Comparison of ENCODE assay signal across 16 mouse cellular contexts in genomic region chr7:113737790-113738362, GRCm38 (mm10). TPM values are rescaled to one million over a fixed set of nuclear protein-coding genes. Genes with fewer than 3 reads are reported as not detected.
DNase-seq lines count a peak whose midpoint lies in the region; ATAC-seq lines count a peak whose summit lies in the region.
"Had no signal": no experiment of that assay in that cellular context is flagged by ENCODE, and none has a peak within 500 bp of the region (broad histone marks: within the 10 kb centered on the region; RNA-seq: fewer than 3 reads in every experiment).

No protein-coding gene starts in this region.

- ATAC-seq in forebrain, embryonic 16.5 days: peak; percentile 52; the same call in 1 of the 2 replicates
- ATAC-seq in forebrain, embryonic 11.5 days (replicated peaks; ENCODE audit: low FRiP score): no peak
- no peak for ATAC-seq in heart, embryonic 16.5 days (replicated peaks; ENCODE audit: extremely low read depth, insufficient read depth, low FRiP score)
- ATAC-seq: inflammation-experienced regulatory T-cells, adult 6 months had no signal

- H3K27ac ChIP-seq in forebrain, embryonic 16.5 days (ENCODE audit: low read length): no peak overlapping the region
- no peak overlapping the region for H3K27ac ChIP-seq in forebrain, embryonic 11.5 days (ENCODE audit: low read depth, low read length)
- no peak overlapping the region for H3K27ac ChIP-seq in heart, embryonic 16.5 days (ENCODE audit: low read length)
- H3K27ac ChIP-seq: forebrain, embryonic 10.5 days; limb, embryonic 12.5 days had no signal

- intact Hi-C loops in heart, postnatal 14 days (cut with DNase I): no loop called here

- H3K4me2 ChIP-seq in forebrain, embryonic 16.5 days (ENCODE audit: low read length): no peak overlapping the region
- no peak overlapping the region for H3K4me2 ChIP-seq in forebrain, embryonic 11.5 days (ENCODE audit: low read depth, low read length, severe bottlenecking)
- peak overlapping the region; percentile 48 for H3K4me2 ChIP-seq in heart, embryonic 16.5 days (ENCODE audit: low read depth, low read length)
- H3K4me2 ChIP-seq: limb, embryonic 12.5 days; lung, embryonic 14.5 days; midbrain, embryonic 11.5 days had no signal

- 0 out of 2 replicates have a peak, but pooled peaks cover 2% of the 10 kb centered on the region for H3K4me1 ChIP-seq in forebrain, embryonic 16.5 days (replicated peaks; ENCODE audit: control insufficient read depth, insufficient read depth, low read length)
- H3K4me1 ChIP-seq in forebrain, embryonic 11.5 days (replicated peaks; ENCODE audit: control insufficient read depth, insufficient read depth, low read length): no peaks in the 10 kb centered on the region
- H3K4me1 ChIP-seq in heart, embryonic 16.5 days (ENCODE audit: control insufficient read depth, insufficient read depth, low read length): no peaks in the 10 kb centered on the region
- H3K4me1 ChIP-seq: limb, embryonic 12.5 days had no signal

- no peak overlapping the region for H3K9ac ChIP-seq in forebrain, embryonic 16.5 days (replicated peaks; ENCODE audit: low read depth, low read length)
- no peak overlapping the region for H3K9ac ChIP-seq in forebrain, embryonic 11.5 days (ENCODE audit: low read length)
- H3K9ac ChIP-seq in heart, embryonic 16.5 days (ENCODE audit: low read length): peak overlapping the region; percentile 26; the same call in 1 of the 2 replicates
- H3K9ac ChIP-seq: limb, embryonic 12.5 days; lung, embryonic 14.5 days had no signal

- no peaks in the 10 kb centered on the region for H3K9me3 ChIP-seq in forebrain, embryonic 16.5 days (ENCODE audit: control insufficient read depth, low read length)
- peaks cover 2% of the 10 kb centered on the region; the same call in 1 of the 2 replicates for H3K9me3 ChIP-seq in forebrain, embryonic 11.5 days (ENCODE audit: control insufficient read depth, low read length)
- H3K9me3 ChIP-seq in heart, embryonic 16.5 days (replicated peaks; ENCODE audit: control insufficient read depth, low read length): peaks cover 3% of the 10 kb centered on the region
- H3K9me3 ChIP-seq: forebrain, embryonic 10.5 days; limb, embryonic 12.5 days had no signal

- no peak for DNase-seq in forebrain, embryonic 11.5 days (ENCODE audit: low spot score)
- DNase-seq in heart, postnatal 14 days: no peak
- DNase-seq in 3T3-L1 (ENCODE audit: low read depth, low spot score): peak; percentile 23
- peak; percentile 13 for DNase-seq in gonadal fat pad, adult 2 months (ENCODE audit: low read depth)
- DNase-seq in T-cell, adult 2 months (ENCODE audit: low spot score): no peak
- no peak for DNase-seq in urinary bladder, postnatal 25 days (ENCODE audit: low spot score)
- DNase-seq: adrenal gland, adult 8-10 months; cerebellum, adult 8-10 months; lung, embryonic 14.5 days had no signal

- WGBS in forebrain, embryonic 16.5 days: 78% methylated on average over 9 of the region's 9 CpGs
- WGBS in forebrain, embryonic 11.5 days: 93% methylated on average over 9 of the region's 9 CpGs
- WGBS in heart, embryonic 16.5 days: 56% methylated on average over 9 of the region's 9 CpGs

- H3K27me3 ChIP-seq in forebrain, embryonic 16.5 days (replicated peaks; ENCODE audit: control insufficient read depth, insufficient read depth, low read length): no peaks in the 10 kb centered on the region
- no peaks in the 10 kb centered on the region for H3K27me3 ChIP-seq in forebrain, embryonic 11.5 days (ENCODE audit: control insufficient read depth, insufficient read depth, low read length)
- no peaks in the 10 kb centered on the region for H3K27me3 ChIP-seq in heart, embryonic 16.5 days (ENCODE audit: control insufficient read depth, insufficient read depth, low read length)
- H3K27me3 ChIP-seq: limb, embryonic 12.5 days had no signal

- no peaks in the 10 kb centered on the region for H3K36me3 ChIP-seq in forebrain, embryonic 16.5 days (ENCODE audit: control insufficient read depth, insufficient read depth)
- H3K36me3 ChIP-seq in forebrain, embryonic 11.5 days (ENCODE audit: control insufficient read depth, insufficient read depth, low read length): no peaks in the 10 kb centered on the region
- H3K36me3 ChIP-seq in heart, embryonic 16.5 days (ENCODE audit: control insufficient read depth, insufficient read depth): no peaks in the 10 kb centered on the region; the same call in 1 of the 2 replicates
- H3K36me3 ChIP-seq: forebrain, embryonic 10.5 days; limb, embryonic 12.5 days had no signal

- no peak overlapping the region for H3K4me3 ChIP-seq in forebrain, embryonic 16.5 days (replicated peaks; ENCODE audit: low read length)
- no peak overlapping the region for H3K4me3 ChIP-seq in forebrain, embryonic 11.5 days (ENCODE audit: low read depth, low read length)
- H3K4me3 ChIP-seq in heart, embryonic 16.5 days (ENCODE audit: low read length): peak overlapping the region; percentile 34
- H3K4me3 ChIP-seq: forebrain, embryonic 10.5 days; limb, embryonic 12.5 days had no signal

RNA-seq across cellular contexts. Expression of gene Spon1, which starts 27.9 kb away (rescaled TPM):
- 13.6 and 19.3 TPM in 2 replicates for polyA plus RNA-seq in forebrain, embryonic 16.5 days (2015; fragmentation: Nextera tagmentation; extraction: Ambion mirVana)
- polyA plus RNA-seq in forebrain, embryonic 11.5 days (2014; fragmentation: Nextera tagmentation; extraction: Ambion mirVana): 9.0 and 9.7 TPM in 2 replicates
- 54.5 and 59.3 TPM in 2 replicates for polyA plus RNA-seq in heart, embryonic 16.5 days (2015; fragmentation: Nextera tagmentation; extraction: Ambion mirVana)
- total RNA-seq in heart, postnatal 14 days (2021): 10 to 100 TPM in 1 of 2 experiments, 1 to 10 TPM in 1; 9.0 to 13.1 TPM
- 12.3 and 16.7 TPM in 2 replicates for polyA plus RNA-seq in gonadal fat pad, adult 2 months (2012; rRNA removed)
- total RNA-seq: MEL had no signal

Comparison
In these comparisons a context has a peak if more than half of its experiments do, and no peak if none do; other contexts are left out.
1. DNase-seq: peak in 3T3-L1 (single experiment) and gonadal fat pad, adult 2 months (single experiment); none in forebrain, embryonic 11.5 days (single experiment), heart, postnatal 14 days (0 of 2), T-cell, adult 2 months (single experiment) and urinary bladder, postnatal 25 days (single experiment).